13 mouse cellular contexts compared by ENCODE assay signal in genomic region chr11:71897141-71897540, GRCm38 (mm10).
"Had no signal": no experiment of that assay in that cellular context is flagged by ENCODE, and none has a peak within 500 bp of the region (broad histone marks: within the 10 kb centered on the region; RNA-seq: fewer than 3 reads in every experiment).

No protein-coding gene starts in this region.

- DNase-seq: gastrocnemius, postnatal 14 days; gastrocnemius, postnatal 36 days; heart, adult 2 months; heart, postnatal 14 days; heart, postnatal 36 days; kidney, adult 11 months; kidney, adult 2 months; kidney, adult 9 months; kidney, postnatal 14 days; kidney, postnatal 36 days; layer of hippocampus, adult 9-11 months; layer of hippocampus, postnatal 36 days; left cerebral cortex, postnatal 4 days had no signal
